Mouse (Mus musculus): Measurements from ENCODE around the gene Tmbim6. TPM values are rescaled to one million over a fixed set of nuclear protein-coding genes. Genes with fewer than 3 reads are reported as not detected.

Tmbim6 gene
- polyA plus RNA-seq, 1 experiment = 1,662 TPM

DNA sequence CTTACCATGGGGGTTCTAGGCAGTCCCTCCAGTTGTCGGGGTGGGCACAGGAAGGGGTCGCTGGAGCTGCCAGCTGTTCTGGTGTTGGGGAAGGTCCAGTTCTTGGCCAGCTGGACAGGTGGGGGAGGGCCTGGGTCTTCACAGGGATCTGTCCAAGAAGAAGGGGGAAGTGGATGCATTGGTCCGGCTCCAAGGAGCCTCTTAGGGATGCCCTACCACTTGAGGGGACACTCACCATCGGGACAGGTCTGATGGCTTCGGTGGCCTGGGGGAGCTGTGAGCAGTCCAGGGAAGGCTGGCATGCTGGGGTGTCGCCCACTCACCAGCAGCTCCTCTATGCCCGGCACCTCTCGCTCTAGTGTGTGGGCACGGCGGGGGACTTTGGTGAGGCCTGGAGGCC is 30.4 kb downstream of the Tmbim6 start:
- TF ChIP-seq POLR2A (IDR thresholded peaks at IDR 0.05; ENCODE audit: low read depth, low read length) (no peak), CTCF (IDR thresholded peaks at IDR 0.05; ENCODE audit: extremely low read depth, insufficient read length, insufficient replicate concordance, low read depth, low read length) (no peak)
- Histone ChIP-seq H3K27me3 (ENCODE audit: control insufficient read depth, insufficient read depth, low read length) (no peaks in the 10 kb centered on the region), H3K4me3 (ENCODE audit: low read depth, low read length) (no peak overlapping the region), H3K27ac (ENCODE audit: insufficient read depth, low read depth, low read length) (no peak overlapping the region), H3K36me3 (ENCODE audit: control insufficient read depth, insufficient read depth, low read length) (no peaks in the 10 kb centered on the region), H3K4me1 (ENCODE audit: control insufficient read depth, insufficient read depth, insufficient read length, low read length) (peaks cover 4% of the 10 kb centered on the region)
- 87% methylated on average over 10 of the region's 10 CpGs for WGBS

DNA sequence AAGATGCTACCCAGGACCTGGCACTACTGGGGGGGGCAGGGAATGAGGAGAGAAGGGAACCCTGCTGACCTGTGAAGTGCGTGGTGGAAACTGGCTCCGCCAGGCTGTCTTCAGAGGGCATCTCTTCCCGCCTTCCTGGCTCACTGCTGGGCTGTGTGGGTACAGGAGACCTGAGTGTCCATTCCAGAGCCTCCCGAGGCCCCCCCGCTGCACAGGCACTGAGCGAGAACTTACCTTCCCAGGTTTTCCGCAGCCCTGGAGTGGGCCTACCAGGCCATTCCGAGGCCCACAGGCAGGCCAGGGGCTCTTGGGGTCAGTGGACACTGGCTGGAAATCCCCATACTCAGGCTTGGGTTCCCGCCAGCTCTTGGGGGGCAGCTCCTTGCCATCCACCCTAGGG is 31.2 kb downstream of the Tmbim6 start:
- no peak overlapping the region for H3K4me3 ChIP-seq (ENCODE audit: low read depth, low read length)
- TF ChIP-seq POLR2A (IDR thresholded peaks at IDR 0.05; ENCODE audit: low read depth, low read length) (no peak), CTCF (IDR thresholded peaks at IDR 0.05; ENCODE audit: extremely low read depth, insufficient read length, insufficient replicate concordance, low read depth, low read length) (no peak)
- no peaks in the 10 kb centered on the region for H3K27me3 ChIP-seq (ENCODE audit: control insufficient read depth, insufficient read depth, low read length)
- H3K4me1 ChIP-seq (ENCODE audit: control insufficient read depth, insufficient read depth, insufficient read length, low read length) = peaks cover 4% of the 10 kb centered on the region
- H3K36me3 ChIP-seq (ENCODE audit: control insufficient read depth, insufficient read depth, low read length) = no peaks in the 10 kb centered on the region
- H3K27ac ChIP-seq (ENCODE audit: insufficient read depth, low read depth, low read length) = no peak overlapping the region
- WGBS = 90% methylated on average over 9 of the region's 9 CpGs

DNA sequence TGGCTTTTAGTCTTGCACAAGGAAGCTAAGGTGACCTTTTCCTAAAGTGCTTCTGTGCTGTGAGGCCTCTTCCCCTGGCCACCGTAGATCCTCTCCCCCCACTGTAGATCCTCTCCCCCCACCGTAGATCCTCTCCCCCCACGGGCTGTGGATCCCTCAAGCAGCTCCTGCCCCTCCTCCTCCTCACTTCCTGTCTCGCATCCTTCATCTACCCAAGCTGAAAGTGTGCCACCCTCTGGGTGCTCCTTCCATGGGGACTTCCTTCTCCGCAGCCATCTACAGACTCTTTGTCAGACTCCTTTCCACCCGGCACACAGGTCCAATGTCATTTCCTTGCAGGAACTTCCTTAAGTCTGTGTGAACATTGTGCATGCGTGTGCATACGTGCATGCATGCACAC is 37.7 kb downstream of the Tmbim6 start:
- Histone ChIP-seq H3K27ac (ENCODE audit: insufficient read depth, low read depth, low read length) (no peak overlapping the region), H3K4me3 (ENCODE audit: low read depth, low read length) (no peak overlapping the region), H3K36me3 (ENCODE audit: control insufficient read depth, insufficient read depth, low read length) (no peaks in the 10 kb centered on the region), H3K4me1 (ENCODE audit: control insufficient read depth, insufficient read depth, insufficient read length, low read length) (peaks cover 3% of the 10 kb centered on the region), H3K27me3 (ENCODE audit: control insufficient read depth, insufficient read depth, low read length) (no peaks in the 10 kb centered on the region)
- 77% methylated on average over 8 of the region's 8 CpGs for WGBS
- TF ChIP-seq CTCF (IDR thresholded peaks at IDR 0.05; ENCODE audit: extremely low read depth, insufficient read length, insufficient replicate concordance, low read depth, low read length) (no peak), POLR2A (IDR thresholded peaks at IDR 0.05; ENCODE audit: low read depth, low read length) (no peak)

DNA sequence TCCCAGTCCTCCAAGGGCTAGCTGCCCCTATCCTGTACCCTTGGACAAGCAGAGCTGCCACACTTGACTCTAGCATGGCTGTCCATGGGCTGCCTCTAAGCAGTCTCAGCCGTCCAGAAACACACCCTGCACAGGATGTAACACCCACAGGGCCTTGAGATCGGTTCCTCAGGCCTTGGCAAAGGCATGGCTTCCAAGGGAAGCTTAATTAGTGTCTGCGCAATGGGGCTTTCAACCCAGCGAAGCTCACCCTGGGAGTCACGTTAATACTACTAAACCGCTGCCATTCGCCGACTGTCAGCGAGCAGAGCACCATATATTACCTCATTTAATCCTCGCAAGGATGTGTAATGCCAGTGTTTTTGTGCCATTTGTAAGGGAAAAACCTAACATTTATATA is 38.4 kb downstream of the Tmbim6 start:
- Histone ChIP-seq H3K4me1 (ENCODE audit: control insufficient read depth, insufficient read depth, insufficient read length, low read length) (peaks cover 3% of the 10 kb centered on the region), H3K36me3 (ENCODE audit: control insufficient read depth, insufficient read depth, low read length) (no peaks in the 10 kb centered on the region), H3K27me3 (ENCODE audit: control insufficient read depth, insufficient read depth, low read length) (no peaks in the 10 kb centered on the region), H3K4me3 (ENCODE audit: low read depth, low read length) (no peak overlapping the region), H3K27ac (ENCODE audit: insufficient read depth, low read depth, low read length) (no peak overlapping the region)
- WGBS = 89% methylated on average over 10 of the region's 10 CpGs
- no peak for TF ChIP-seq POLR2A (IDR thresholded peaks at IDR 0.05; ENCODE audit: low read depth, low read length)
- no peak for TF ChIP-seq CTCF (IDR thresholded peaks at IDR 0.05; ENCODE audit: extremely low read depth, insufficient read length, insufficient replicate concordance, low read depth, low read length)

DNA sequence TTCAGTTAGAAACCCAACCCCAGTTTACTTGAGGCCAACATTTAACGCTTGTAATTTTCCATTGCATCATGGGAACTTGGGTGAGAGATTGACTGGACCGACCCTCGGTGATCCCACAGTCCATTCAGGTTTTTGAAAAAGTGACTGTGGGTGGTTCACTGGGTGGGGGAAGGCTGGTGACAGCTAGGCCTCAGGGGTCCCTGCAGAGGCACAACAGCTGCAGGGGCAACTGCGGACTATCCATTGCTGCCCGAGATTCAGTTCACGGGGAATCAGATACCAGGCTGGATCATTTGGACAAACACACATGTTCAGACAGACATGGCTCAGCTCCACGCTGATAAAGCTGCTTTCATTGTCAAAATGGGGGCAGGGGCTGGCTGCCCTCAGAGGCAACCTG is 38.8 kb downstream of the Tmbim6 start:
- no peaks in the 10 kb centered on the region for H3K27me3 ChIP-seq (ENCODE audit: control insufficient read depth, insufficient read depth, low read length)
- WGBS = 84% methylated on average over 7 of the region's 7 CpGs
- H3K4me3 ChIP-seq (ENCODE audit: low read depth, low read length) = no peak overlapping the region
- no peaks in the 10 kb centered on the region for H3K36me3 ChIP-seq (ENCODE audit: control insufficient read depth, insufficient read depth, low read length)
- no peak for TF ChIP-seq POLR2A (IDR thresholded peaks at IDR 0.05; ENCODE audit: low read depth, low read length)
- TF ChIP-seq CTCF (IDR thresholded peaks at IDR 0.05; ENCODE audit: extremely low read depth, insufficient read length, insufficient replicate concordance, low read depth, low read length) = no peak
- H3K27ac ChIP-seq (ENCODE audit: insufficient read depth, low read depth, low read length) = no peak overlapping the region
- H3K4me1 ChIP-seq (ENCODE audit: control insufficient read depth, insufficient read depth, insufficient read length, low read length) = peaks cover 3% of the 10 kb centered on the region

DNA sequence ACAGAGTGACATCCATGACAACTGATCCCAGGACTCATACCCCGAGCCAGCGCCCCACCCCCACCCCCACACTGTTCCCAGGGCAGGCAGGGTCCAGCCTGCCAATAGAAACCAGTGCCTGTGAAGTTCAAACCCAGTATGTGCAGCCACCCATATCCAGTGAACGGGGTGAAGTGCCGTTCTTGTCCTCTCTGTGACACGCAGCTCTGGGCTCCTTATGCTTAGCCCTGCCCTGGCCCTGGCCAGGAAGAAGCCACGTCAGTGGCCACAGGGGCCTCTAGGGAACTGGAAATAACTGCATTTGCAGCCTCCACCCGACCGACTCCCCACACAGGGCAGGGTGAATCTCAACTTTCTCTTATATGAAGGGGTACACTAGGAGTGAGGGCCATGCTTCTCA is 39.3 kb downstream of the Tmbim6 start:
- Histone ChIP-seq H3K27ac (ENCODE audit: insufficient read depth, low read depth, low read length) (no peak overlapping the region), H3K27me3 (ENCODE audit: control insufficient read depth, insufficient read depth, low read length) (no peaks in the 10 kb centered on the region), H3K4me1 (ENCODE audit: control insufficient read depth, insufficient read depth, insufficient read length, low read length) (peaks cover 3% of the 10 kb centered on the region), H3K36me3 (ENCODE audit: control insufficient read depth, insufficient read depth, low read length) (no peaks in the 10 kb centered on the region), H3K4me3 (ENCODE audit: low read depth, low read length) (no peak overlapping the region)
- TF ChIP-seq CTCF (IDR thresholded peaks at IDR 0.05; ENCODE audit: extremely low read depth, insufficient read length, insufficient replicate concordance, low read depth, low read length) (no peak), POLR2A (IDR thresholded peaks at IDR 0.05; ENCODE audit: low read depth, low read length) (no peak)
- WGBS = 78% methylated on average over 8 of the region's 8 CpGs

DNA sequence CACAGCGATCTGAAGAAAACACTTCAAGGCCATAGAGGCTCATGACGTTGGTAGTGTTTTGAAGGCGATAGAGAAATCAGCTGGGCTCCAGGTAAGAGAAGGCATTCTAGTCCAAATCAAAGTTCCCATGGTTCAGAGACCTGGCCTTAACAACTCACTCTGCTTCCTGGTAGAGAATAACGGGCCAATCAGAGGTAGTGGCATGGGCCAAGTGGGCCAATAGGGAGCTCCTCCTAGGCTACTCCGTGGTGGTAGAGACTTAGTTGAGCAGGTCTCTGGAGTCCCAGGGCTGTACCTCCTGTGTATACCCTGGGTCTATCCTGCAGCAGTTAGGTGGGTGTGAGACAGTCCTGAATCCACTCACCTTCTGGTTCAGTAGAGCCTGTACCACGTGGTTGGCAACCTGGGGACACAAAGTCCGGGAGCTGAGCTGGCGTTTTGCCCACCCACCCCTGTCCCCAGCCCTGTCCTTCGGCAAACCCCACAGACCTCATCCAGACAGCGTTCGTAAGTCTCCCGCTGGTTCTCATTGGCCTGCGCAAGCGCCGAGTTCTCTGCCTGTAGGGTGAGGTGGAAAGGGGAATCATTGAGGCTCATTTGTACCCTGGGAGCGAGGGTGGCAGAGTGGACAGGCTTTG is 40.5 kb downstream of the Tmbim6 start:
- Histone ChIP-seq H3K4me3 (ENCODE audit: low read depth, low read length) (no peak overlapping the region), H3K36me3 (ENCODE audit: control insufficient read depth, insufficient read depth, low read length) (no peaks in the 10 kb centered on the region), H3K27me3 (ENCODE audit: control insufficient read depth, insufficient read depth, low read length) (no peaks in the 10 kb centered on the region), H3K27ac (ENCODE audit: insufficient read depth, low read depth, low read length) (no peak overlapping the region), H3K4me1 (ENCODE audit: control insufficient read depth, insufficient read depth, insufficient read length, low read length) (peaks cover 3% of the 10 kb centered on the region)
- TF ChIP-seq POLR2A (IDR thresholded peaks at IDR 0.05; ENCODE audit: low read depth, low read length) (no peak), CTCF (IDR thresholded peaks at IDR 0.05; ENCODE audit: extremely low read depth, insufficient read length, insufficient replicate concordance, low read depth, low read length) (no peak)
- 67% methylated on average over 16 of the region's 16 CpGs for WGBS

Measured in small intestine, adult 2 months (tissue).